Mouse (Mus musculus) embryonic facial prominence, embryonic 11.5 days (tissue): ENCODE data around the gene Dlx5. TPM values are rescaled to one million over a fixed set of nuclear protein-coding genes. Genes with fewer than 3 reads are reported as not detected.

Experiments
- ATAC-seq: fragments of 200-750 bp; cut with Nextera tagmentation; replicated peaks from 2 replicates; pipeline ENCODE4 v1.8.0; 2017; ENCODE audit warnings: low read depth; ENCODE audit not compliant: insufficient number of reproducible peaks, low FRiP score, low TSS enrichment
- DNase-seq: peaks from one replicate; pipeline ENCODE4 v3.0.0-alpha.2; 2015; ENCODE audit warnings: low spot score
- H3K27ac ChIP-seq: fragments of 300-500 bp; sonication (generic); replicated peaks from 2 replicates; pipeline ENCODE4 v1.5.1; 2014; ENCODE audit warnings: mild to moderate bottlenecking, low read depth, low read length, control low read depth
- H3K27me3 ChIP-seq: fragments of 300-500 bp; sonication (generic); 2 replicates; pipeline ENCODE4 v1.6.1; 2014; ENCODE audit warnings: mild to moderate bottlenecking, low read length, moderate library complexity, mixed read lengths; ENCODE audit not compliant: control insufficient read depth, insufficient read depth
- H3K36me3 ChIP-seq: fragments of 300-500 bp; sonication (generic); replicated peaks from 2 replicates; pipeline ENCODE4 v1.6.1; 2014; ENCODE audit warnings: low read depth, mild to moderate bottlenecking, low read length, moderate library complexity, mixed read lengths; ENCODE audit not compliant: control insufficient read depth, insufficient read depth
- H3K4me1 ChIP-seq: fragments of 300-500 bp; sonication (generic); 2 replicates; pipeline ENCODE4 v1.6.1; 2014; ENCODE audit warnings: low read length, mixed read lengths; ENCODE audit not compliant: control insufficient read depth, insufficient read depth
- H3K4me2 ChIP-seq: fragments of 300-500 bp; sonication (generic); 2 replicates; pipeline ENCODE4 v1.6.1; 2014; ENCODE audit warnings: low read depth, mild to moderate bottlenecking, control low read depth, low read length, moderate library complexity
- H3K4me3 ChIP-seq: fragments of 300-500 bp; sonication (generic); 2 replicates; pipeline ENCODE4 v1.5.1; 2014; ENCODE audit warnings: low read depth, low read length, control low read depth
- H3K9ac ChIP-seq: fragments of 300-500 bp; sonication (generic); replicated peaks from 2 replicates; pipeline ENCODE4 v1.6.1; 2014; ENCODE audit warnings: mild to moderate bottlenecking, control low read depth, low read length
- H3K9me3 ChIP-seq: fragments of 300-500 bp; sonication (generic); replicated peaks from 2 replicates; pipeline ENCODE4 v1.6.1; 2016; ENCODE audit warnings: mild to moderate bottlenecking, low read length, inconsistent platforms, mixed read lengths; ENCODE audit not compliant: control insufficient read depth
- WGBS: fragments of 180-500 bp; shearing (Covaris S2); extraction: QIAGEN DNeasy Blood & Tissue Kit; methylation state at CpG from one replicate; pipeline ENCODE4 v1.1.7; 2014; 5-methylcytosine and 5-hydroxymethylcytosine counted together
- polyA plus RNA-seq: library from polyadenylated mRNA; unstranded; fragments of >200 nt; fragmentation: Nextera tagmentation; extraction: Ambion mirVana; gene quantifications from 2 replicates; pipeline ENCODE4 v1.2.1, GENCODE M21; 2014

The Dlx5 gene
- 54.5 and 63.8 TPM in 2 replicates for polyA plus RNA-seq

- 1% methylated on average over 36 of the region's 42 CpGs for WGBS
- DNase-seq = peak; percentile 87
- Histone ChIP-seq H3K4me3 (peak within 1 kb of the TSS; percentile 66), H3K36me3 (no peaks in the 10 kb centered on the region), H3K9me3 (no peaks in the 10 kb centered on the region), H3K27me3 (peaks cover 22% of the 10 kb centered on the region), H3K27ac (peak within 1 kb of the TSS; percentile 81), H3K9ac (peak within 1 kb of the TSS; percentile 82), H3K4me2 (peak within 1 kb of the TSS; percentile 75), H3K4me1 (peaks cover 2% of the 10 kb centered on the region; the same call in 1 of the 2 replicates)
- peak; percentile 83 for ATAC-seq
Observed at GRCm38 (mm10) chr6:6881638-6882190, at the start of gene Dlx5. Dlx5 (minus strand) TSS chr6:6882085.

- Histone ChIP-seq H3K4me2 (no peak overlapping the region), H3K27ac (no peak overlapping the region), H3K36me3 (no peaks in the 10 kb centered on the region), H3K27me3 (no peaks in the 10 kb centered on the region), H3K4me3 (no peak overlapping the region), H3K4me1 (no peaks in the 10 kb centered on the region), H3K9ac (no peak overlapping the region), H3K9me3 (no peaks in the 10 kb centered on the region)
- DNase-seq = no peak
- WGBS = 80% methylated on average over 4 of the region's 4 CpGs
- no peak for ATAC-seq
Observed at GRCm38 (mm10) chr6:6931507-6931906, 49.6 kb upstream of the Dlx5 start.

DNA sequence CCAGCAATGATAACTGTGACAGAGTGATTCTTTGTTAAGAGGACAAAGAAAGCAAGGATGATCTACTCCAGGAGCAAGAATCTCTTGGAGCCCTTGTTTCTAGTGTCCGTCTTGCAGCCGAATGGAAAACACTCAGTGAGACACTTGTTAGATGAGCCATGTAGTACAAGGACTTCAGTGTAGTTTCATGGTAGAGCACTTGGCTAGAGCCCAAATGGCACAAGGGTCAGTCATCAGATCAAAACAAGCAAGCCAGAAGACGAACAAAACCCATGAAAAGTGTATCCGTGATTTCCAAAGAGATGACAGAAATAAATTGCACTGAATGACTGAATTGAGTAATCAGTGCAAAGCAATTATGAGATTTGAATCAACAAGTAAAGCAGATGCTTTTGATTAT lies 48.9 kb upstream of the Dlx5 start:
- Histone ChIP-seq H3K9me3 (no peaks in the 10 kb centered on the region), H3K9ac (no peak overlapping the region)
- 88% methylated on average over 4 of the region's 4 CpGs for WGBS

GRCm38 (mm10) chr6:6925264-6925663 lies 43.4 kb upstream of the Dlx5 start:
- Histone ChIP-seq H3K27ac (no peak overlapping the region), H3K4me3 (no peak overlapping the region), H3K9me3 (no peaks in the 10 kb centered on the region), H3K27me3 (no peaks in the 10 kb centered on the region), H3K9ac (no peak overlapping the region), H3K36me3 (no peaks in the 10 kb centered on the region), H3K4me2 (no peak overlapping the region), H3K4me1 (no peaks in the 10 kb centered on the region)
- no peak for ATAC-seq
- WGBS = 50% methylated on average over 1 of the region's 1 CpGs
- no peak for DNase-seq

More for the DNA sequence above, 48.9 kb upstream of the Dlx5 start:
- no peak overlapping the region for H3K4me3 ChIP-seq
- no peak for DNase-seq
- no peak for ATAC-seq
- no peaks in the 10 kb centered on the region for H3K4me1 ChIP-seq
- no peak overlapping the region for H3K27ac ChIP-seq
- H3K4me2 ChIP-seq = no peak overlapping the region
- no peaks in the 10 kb centered on the region for H3K36me3 ChIP-seq
- no peaks in the 10 kb centered on the region for H3K27me3 ChIP-seq

- H3K9me3 ChIP-seq = no peaks in the 10 kb centered on the region
- no peaks in the 10 kb centered on the region for H3K36me3 ChIP-seq
- no peaks in the 10 kb centered on the region for H3K27me3 ChIP-seq
- H3K4me3 ChIP-seq = no peak overlapping the region
- no peaks in the 10 kb centered on the region for H3K4me1 ChIP-seq
- no peak overlapping the region for H3K4me2 ChIP-seq
- no peak overlapping the region for H3K27ac ChIP-seq
- no peak for ATAC-seq
- H3K9ac ChIP-seq = no peak overlapping the region
- WGBS = 95% methylated on average over 4 of the region's 4 CpGs
- no peak for DNase-seq
Observed at GRCm38 (mm10) chr6:6917334-6917733, 35.4 kb upstream of the Dlx5 start.

- H3K4me2 ChIP-seq = no peak overlapping the region
Observed at GRCm38 (mm10) chr6:6915526-6915915, 33.6 kb upstream of the Dlx5 start.

DNA sequence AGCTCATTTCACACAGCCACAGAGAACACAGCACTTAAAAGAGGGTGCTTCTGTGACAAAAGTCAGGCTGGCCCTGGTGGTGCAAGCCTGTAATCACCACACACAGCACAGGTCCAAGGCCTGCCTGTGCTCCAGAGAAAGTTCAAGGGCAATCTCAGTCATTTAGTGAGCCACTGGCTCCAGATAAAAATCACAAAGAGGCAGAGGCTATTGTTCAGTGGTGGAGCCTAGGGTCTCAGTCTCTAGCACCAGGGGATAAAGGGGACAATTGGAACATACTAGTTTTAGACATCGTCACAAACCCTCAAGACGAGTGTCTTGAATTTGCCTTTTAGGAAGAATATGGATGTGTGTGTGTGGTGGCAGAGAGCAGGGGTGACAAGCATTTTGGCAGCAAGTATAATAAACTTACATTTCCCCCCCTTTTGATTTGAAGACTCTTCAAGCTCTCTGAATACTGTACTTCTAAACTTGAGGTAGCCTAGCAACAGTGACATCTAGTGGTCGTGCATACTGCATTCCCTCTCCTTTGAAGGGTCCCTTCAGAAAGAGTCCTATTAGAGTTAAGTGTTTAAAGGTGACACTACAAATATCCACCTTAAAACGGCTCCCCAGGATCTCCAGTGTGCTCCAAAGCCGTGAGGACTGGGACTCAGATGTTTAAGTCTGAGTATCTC lies 33.1 kb upstream of the Dlx5 start:
- peak; percentile 79 for DNase-seq
- no peak; the same call in 1 of the 2 replicates for ATAC-seq

More at GRCm38 (mm10) chr6:6915526-6915915, 33.6 kb upstream of the Dlx5 start:
- WGBS = 55% methylated on average over 9 of the region's 9 CpGs
- no peak for DNase-seq
- H3K27me3 ChIP-seq = no peaks in the 10 kb centered on the region
- no peaks in the 10 kb centered on the region for H3K4me1 ChIP-seq
- H3K27ac ChIP-seq = no peak overlapping the region
- H3K9me3 ChIP-seq = no peaks in the 10 kb centered on the region
- no peak overlapping the region for H3K9ac ChIP-seq
- no peaks in the 10 kb centered on the region for H3K36me3 ChIP-seq
- ATAC-seq = no peak
- H3K4me3 ChIP-seq = no peak overlapping the region

DNA sequence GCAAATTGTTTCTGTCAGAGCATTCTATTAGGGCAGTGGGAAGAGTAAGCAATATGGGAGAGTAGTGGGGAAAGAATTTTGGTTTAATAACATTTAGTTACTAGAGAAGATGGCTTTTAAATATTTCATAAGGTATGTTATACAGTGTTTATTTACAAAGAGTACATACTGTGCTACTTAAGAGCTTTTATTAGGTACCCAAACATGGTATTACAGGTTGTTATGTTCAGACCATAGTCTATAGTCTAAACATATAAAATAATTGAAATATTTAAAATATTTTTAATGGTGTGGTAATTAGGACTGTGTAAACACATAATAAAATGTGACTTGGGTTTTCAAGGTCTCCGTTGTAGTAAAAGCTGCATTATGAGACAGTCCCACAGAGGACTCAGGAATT lies 32.4 kb upstream of the Dlx5 start:
- H3K9ac ChIP-seq = no peak overlapping the region
- no peak for ATAC-seq
- no peak overlapping the region for H3K27ac ChIP-seq
- H3K4me1 ChIP-seq = no peaks in the 10 kb centered on the region
- H3K4me2 ChIP-seq = no peak overlapping the region
- no peaks in the 10 kb centered on the region for H3K9me3 ChIP-seq
- DNase-seq = no peak
- WGBS = 85% methylated on average over 1 of the region's 1 CpGs
- no peaks in the 10 kb centered on the region for H3K36me3 ChIP-seq
- no peaks in the 10 kb centered on the region for H3K27me3 ChIP-seq
- no peak overlapping the region for H3K4me3 ChIP-seq

More for the DNA sequence above, 33.1 kb upstream of the Dlx5 start:
- no peaks in the 10 kb centered on the region for H3K4me1 ChIP-seq
- H3K9me3 ChIP-seq = no peaks in the 10 kb centered on the region
- no peaks in the 10 kb centered on the region for H3K27me3 ChIP-seq
- H3K36me3 ChIP-seq = no peaks in the 10 kb centered on the region
- no peak overlapping the region for H3K4me3 ChIP-seq
- WGBS = 32% methylated on average over 5 of the region's 5 CpGs
- H3K27ac ChIP-seq = no peak overlapping the region
- no peak overlapping the region for H3K4me2 ChIP-seq
- H3K9ac ChIP-seq = no peak overlapping the region
